Mouse (Mus musculus) olfactory bulb, adult 2 months (tissue): ENCODE results near the gene Fam71e1. TPM values are rescaled to one million over a fixed set of nuclear protein-coding genes. Genes with fewer than 3 reads are reported as not detected.

Source experiments
- H3K27ac ChIP-seq: fragments of 200-500 bp; 2 replicates; pipeline ENCODE4 v1.5.1; 2012; ENCODE audit warnings: low read depth, low read length; ENCODE audit not compliant: insufficient read depth
- H3K4me1 ChIP-seq: fragments of 200-500 bp; 2 replicates; pipeline ENCODE4 v1.6.1; 2012; ENCODE audit warnings: low read length; ENCODE audit not compliant: control insufficient read depth, insufficient read depth
- H3K4me3 ChIP-seq: fragments of 200-500 bp; 2 replicates; pipeline ENCODE4 v1.5.1; 2012; ENCODE audit warnings: mild to moderate bottlenecking, low read depth, low read length, moderate library complexity; ENCODE audit not compliant: insufficient read depth
- CTCF ChIP-seq: fragments of 200-500 bp; IDR thresholded peaks from 2 replicates; pipeline ENCODE4 v1.5.1; 2012; ENCODE audit warnings: low read depth, mild to moderate bottlenecking, low read length, moderate library complexity; ENCODE audit not compliant: insufficient read depth
- POLR2A ChIP-seq: fragments of 200-500 bp; IDR thresholded peaks from 2 replicates; pipeline ENCODE4 v1.6.1; 2012; ENCODE audit warnings: mild to moderate bottlenecking, low read depth, low read length, moderate library complexity; ENCODE audit not compliant: insufficient read depth
- WGBS: fragments of 180-500 bp; shearing (Covaris S2); methylation state at CpG from one replicate; pipeline ENCODE4 v1.1.7; 2018; 5-methylcytosine and 5-hydroxymethylcytosine counted together
- polyA plus RNA-seq: library from polyadenylated mRNA; stranded (reverse); fragments of >200 nt; gene quantifications from 2 replicates; pipeline ENCODE4 v1.2.4, GENCODE M21; 2012; ENCODE audit warnings: low replicate concordance; ENCODE audit not compliant: missing spikeins, insufficient read depth, insufficient read length

Gene Fam71e1
- polyA plus RNA-seq, 1 experiment, result not detected

GRCm38 (mm10) chr7:44535657-44536589, 39.5 kb downstream of the Fam71e1 start:
- TF ChIP-seq CTCF (no peak), POLR2A (no peak)
- Histone ChIP-seq H3K4me3 (no peak overlapping the region), H3K27ac (no peak overlapping the region), H3K4me1 (no peaks in the 10 kb centered on the region)
- 93% methylated on average over 27 of the region's 27 CpGs for WGBS

GRCm38 (mm10) chr7:44536590-44536968, 40.2 kb downstream of the Fam71e1 start:
- TF ChIP-seq CTCF (no peak), POLR2A (no peak)
- Histone ChIP-seq H3K27ac (no peak overlapping the region), H3K4me1 (no peaks in the 10 kb centered on the region), H3K4me3 (no peak overlapping the region)
- 72% methylated on average over 6 of the region's 6 CpGs for WGBS

- H3K4me3 ChIP-seq, result no peak overlapping the region
- WGBS, result 77% methylated on average over 7 of the region's 7 CpGs
- TF ChIP-seq POLR2A (no peak), CTCF (no peak)
- H3K4me1 ChIP-seq, result no peaks in the 10 kb centered on the region
- no peak overlapping the region for H3K27ac ChIP-seq
Measured at GRCm38 (mm10) chr7:44537009-44537408, 40.6 kb downstream of the Fam71e1 start.

GRCm38 (mm10) chr7:44537496-44537895, 41.1 kb downstream of the Fam71e1 start:
- 90% methylated on average over 13 of the region's 13 CpGs for WGBS
- Histone ChIP-seq H3K4me3 (no peak overlapping the region), H3K27ac (no peak overlapping the region), H3K4me1 (no peaks in the 10 kb centered on the region)
- TF ChIP-seq POLR2A (no peak), CTCF (no peak)

GRCm38 (mm10) chr7:44538756-44539624, 42.6 kb downstream of the Fam71e1 start:
- H3K27ac ChIP-seq, result no peak overlapping the region
- no peak for TF ChIP-seq CTCF
- no peak for TF ChIP-seq POLR2A
- H3K4me1 ChIP-seq, result no peaks in the 10 kb centered on the region
- no peak overlapping the region for H3K4me3 ChIP-seq
- 93% methylated on average over 41 of the region's 41 CpGs for WGBS

GRCm38 (mm10) chr7:44542555-44542954, 46.2 kb downstream of the Fam71e1 start:
- no peak overlapping the region for H3K4me3 ChIP-seq
- TF ChIP-seq CTCF (no peak), POLR2A (no peak)
- 93% methylated on average over 11 of the region's 11 CpGs for WGBS
- H3K4me1 ChIP-seq, result peaks cover under 1% of the 10 kb centered on the region
- no peak overlapping the region for H3K27ac ChIP-seq

- WGBS, result 78% methylated on average over 12 of the region's 12 CpGs
- TF ChIP-seq CTCF, result no peak
- TF ChIP-seq POLR2A, result no peak
- Histone ChIP-seq H3K4me1 (peaks cover 3% of the 10 kb centered on the region), H3K4me3 (no peak overlapping the region), H3K27ac (no peak overlapping the region)
Measured at GRCm38 (mm10) chr7:44543071-44543470, 46.7 kb downstream of the Fam71e1 start.

- WGBS, result over 99% methylated on average over 3 of the region's 3 CpGs
- H3K4me3 ChIP-seq, result no peak overlapping the region
- TF ChIP-seq CTCF (no peak), POLR2A (no peak)
- peaks cover 3% of the 10 kb centered on the region for H3K4me1 ChIP-seq
- no peak overlapping the region for H3K27ac ChIP-seq
Measured at GRCm38 (mm10) chr7:44546274-44546673, 49.9 kb downstream of the Fam71e1 start.

GRCm38 (mm10) chr7:44547041-44547440, 50.7 kb downstream of the Fam71e1 start:
- H3K4me3 ChIP-seq, result no peak overlapping the region
- H3K4me1 ChIP-seq, result peaks cover 3% of the 10 kb centered on the region
- H3K27ac ChIP-seq, result no peak overlapping the region
- WGBS, result 94% methylated on average over 13 of the region's 13 CpGs
- no peak for TF ChIP-seq CTCF
- TF ChIP-seq POLR2A, result no peak
